Mouse (Mus musculus): ENCODE measurements around the gene Cttn.

The Cttn gene

GRCm38 (mm10) chr7:144470545-144471059, at the start of gene Cttn:
Gene Cttn (minus strand): TSS chr7:144471009.
- CTCF ChIA-PET = no interaction called here

DNA sequence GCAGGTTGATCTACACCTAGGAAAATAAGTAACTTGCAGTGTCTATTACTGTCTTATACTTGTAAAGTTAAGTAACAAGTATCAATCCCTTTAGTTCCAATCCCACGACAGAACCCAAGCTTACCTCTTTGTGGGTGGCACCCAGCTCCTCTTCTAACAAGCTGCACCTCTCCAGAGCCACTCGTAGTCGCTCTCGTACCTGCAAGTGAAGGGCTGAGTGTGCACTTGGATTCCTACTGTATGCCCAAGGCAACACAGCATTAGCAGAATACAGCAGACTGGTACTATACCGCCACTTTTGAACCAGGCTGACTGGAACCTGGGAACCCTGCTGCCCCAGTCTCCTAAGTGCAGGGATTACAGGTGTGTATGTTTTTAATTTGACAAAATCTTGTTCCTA, 49.0 kb upstream of the Cttn start:
- CTCF ChIA-PET = no interaction called here

GRCm38 (mm10) chr7:144516711-144517110, 45.9 kb upstream of the Cttn start:
- CTCF ChIA-PET = no interaction called here

GRCm38 (mm10) chr7:144509090-144509489, 38.3 kb upstream of the Cttn start:
- CTCF ChIA-PET = no interaction called here

DNA sequence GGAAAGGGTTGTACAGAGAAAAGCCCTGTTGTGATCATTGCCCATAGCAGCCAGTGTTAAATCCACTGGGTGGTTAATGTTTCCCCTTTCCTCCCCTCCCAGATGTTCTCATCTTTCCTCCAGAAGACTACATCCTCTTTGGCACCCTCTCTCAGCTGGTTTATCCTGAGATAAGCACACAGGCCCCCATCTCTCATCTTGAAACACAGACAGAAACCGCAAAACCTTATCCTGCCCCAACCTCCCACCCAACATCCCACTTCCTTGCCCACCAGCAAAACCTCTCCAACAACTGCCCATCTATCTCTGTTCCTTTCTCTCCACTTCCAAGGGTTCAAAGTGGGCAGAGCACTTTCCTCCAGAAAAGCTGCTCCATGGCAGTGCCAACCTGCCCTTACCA, 36.0 kb upstream of the Cttn start:
- CTCF ChIA-PET = no interaction called here

DNA sequence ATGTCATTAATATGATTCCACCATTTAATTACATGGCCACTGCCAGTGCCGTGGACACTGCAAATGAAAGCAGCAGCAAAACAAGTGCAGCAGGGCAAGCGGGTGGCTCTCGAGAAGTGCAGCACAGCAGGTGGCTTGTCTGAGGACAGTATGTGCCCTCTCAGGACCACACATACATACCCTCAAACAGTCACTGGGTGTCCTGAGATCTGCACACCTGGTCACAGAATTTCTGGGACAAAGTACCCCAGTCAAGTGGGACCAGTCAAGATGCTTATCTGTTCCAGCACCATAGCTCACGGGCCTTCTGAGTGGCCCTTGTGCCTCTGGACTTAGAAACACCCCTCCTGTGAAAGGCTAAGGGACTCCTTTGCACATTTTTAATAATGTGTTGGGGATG, 33.1 kb upstream of the Cttn start:
- CTCF ChIA-PET = no interaction called here

- CTCF ChIA-PET = no interaction called here
These were observed 22.1 kb upstream of the Cttn start for GRCm38 (mm10) chr7:144492931-144493330.

GRCm38 (mm10) chr7:144490201-144490873, 19.5 kb upstream of the Cttn start:
- CTCF ChIA-PET = no interaction called here

GRCm38 (mm10) chr7:144489067-144489774, 18.4 kb upstream of the Cttn start:
- CTCF ChIA-PET = no interaction called here

DNA sequence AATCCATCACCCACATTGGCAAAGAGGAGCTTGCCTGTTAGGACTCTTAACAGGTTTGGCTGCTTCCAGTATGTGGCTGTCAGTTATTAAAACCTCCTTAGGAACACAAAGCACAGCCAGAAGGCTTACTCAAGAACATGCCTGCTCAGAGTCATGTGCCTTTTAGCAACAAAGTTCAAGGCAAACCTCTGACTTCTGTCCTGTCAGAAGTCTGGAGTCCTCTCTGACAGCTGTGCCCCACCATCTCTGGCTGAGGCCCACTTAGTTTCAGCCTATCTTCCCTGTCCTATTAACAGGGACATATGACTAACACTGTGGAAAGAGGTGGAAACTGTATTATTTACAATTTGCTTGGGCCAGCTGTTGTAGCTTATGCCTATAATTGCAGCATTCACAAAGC, 9.5 kb upstream of the Cttn start:
- CTCF ChIA-PET = no interaction called here

DNA sequence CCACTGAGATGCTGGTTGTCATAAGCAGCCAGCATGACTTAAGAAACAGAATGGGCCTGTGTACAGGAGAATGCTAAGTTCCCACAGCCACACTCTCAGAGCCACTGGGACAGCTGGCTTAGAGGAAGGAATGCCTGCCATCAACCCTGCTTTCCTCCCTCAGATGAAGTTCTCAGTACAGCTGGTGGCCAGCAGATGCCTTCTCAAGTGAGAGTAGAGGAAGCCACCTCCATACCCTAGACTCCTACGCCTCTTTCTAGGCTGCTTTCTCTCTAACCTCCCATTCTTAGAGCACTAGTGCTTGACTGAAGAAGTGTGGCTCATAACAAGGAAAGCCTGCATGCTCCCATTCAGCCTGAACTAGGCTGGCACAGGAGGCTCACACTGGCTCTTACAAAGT, 8.8 kb upstream of the Cttn start:
- CTCF ChIA-PET = no interaction called here

- CTCF ChIA-PET = interaction anchor here (0.7 kb wide), 1 partner anchor 136 kb away, joined by 3 read pairs; no protein-coding TSS in a partner anchor
These were observed 4.9 kb upstream of the Cttn start for GRCm38 (mm10) chr7:144475741-144476140.

GRCm38 (mm10) chr7:144473486-144473885, 2.7 kb upstream of the Cttn start:
- CTCF ChIA-PET = no interaction called here

DNA sequence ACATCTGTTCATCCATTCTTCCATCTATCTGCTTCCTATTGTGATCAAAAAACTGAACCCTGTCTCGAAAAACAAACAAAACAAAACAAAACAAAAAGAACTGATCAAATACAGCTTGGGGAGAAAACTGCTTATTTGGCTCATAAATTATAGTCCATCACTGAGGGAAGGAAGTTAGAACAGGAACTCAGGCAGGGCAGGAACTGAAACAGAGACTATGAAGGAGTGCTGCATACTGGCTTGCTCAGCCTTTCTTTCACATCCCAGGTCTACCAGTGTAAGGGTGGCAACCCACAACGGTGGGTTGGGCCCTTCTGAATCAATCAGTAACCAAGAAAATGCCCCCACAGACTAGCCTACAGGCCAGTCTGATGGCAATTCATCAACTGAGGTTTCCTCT, 294 bp upstream of the Cttn start:
- CTCF ChIA-PET = no interaction called here

DNA sequence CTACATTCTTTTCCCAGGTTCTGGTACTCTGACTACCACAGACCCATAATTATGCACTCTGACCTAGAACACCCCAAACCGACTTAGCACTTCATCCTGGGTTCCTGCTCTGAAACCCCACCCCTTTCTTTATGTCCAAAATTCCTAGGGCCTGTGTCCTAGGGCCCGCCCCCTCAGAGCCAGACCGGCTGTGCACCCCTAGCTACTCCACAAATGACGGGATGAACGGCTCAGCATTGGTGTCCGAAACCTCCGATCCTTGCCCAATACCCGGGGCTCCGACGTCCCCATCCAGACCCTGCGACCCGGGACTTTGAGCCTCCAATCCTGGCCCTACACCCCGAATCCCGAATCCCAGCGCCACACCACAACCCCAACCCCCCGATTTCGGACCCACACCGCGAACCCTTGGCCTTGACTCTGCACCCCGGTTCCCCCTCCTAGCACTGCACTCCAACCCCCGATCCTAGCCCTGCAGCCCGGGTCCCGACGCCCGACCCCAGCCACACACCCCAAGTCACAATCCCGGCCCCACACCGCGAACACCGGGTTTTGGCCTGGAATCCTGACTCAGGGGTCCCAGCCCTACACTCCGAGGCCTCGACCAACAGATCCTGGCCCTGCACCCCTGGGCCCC, 783 bp downstream of the Cttn start:
- CTCF ChIA-PET = no interaction called here

- CTCF ChIA-PET = no interaction called here
These were observed 1.6 kb downstream of the Cttn start for GRCm38 (mm10) chr7:144469181-144469641.

- CTCF ChIA-PET = no interaction called here
These were observed 2.1 kb downstream of the Cttn start for GRCm38 (mm10) chr7:144468741-144469140.

DNA sequence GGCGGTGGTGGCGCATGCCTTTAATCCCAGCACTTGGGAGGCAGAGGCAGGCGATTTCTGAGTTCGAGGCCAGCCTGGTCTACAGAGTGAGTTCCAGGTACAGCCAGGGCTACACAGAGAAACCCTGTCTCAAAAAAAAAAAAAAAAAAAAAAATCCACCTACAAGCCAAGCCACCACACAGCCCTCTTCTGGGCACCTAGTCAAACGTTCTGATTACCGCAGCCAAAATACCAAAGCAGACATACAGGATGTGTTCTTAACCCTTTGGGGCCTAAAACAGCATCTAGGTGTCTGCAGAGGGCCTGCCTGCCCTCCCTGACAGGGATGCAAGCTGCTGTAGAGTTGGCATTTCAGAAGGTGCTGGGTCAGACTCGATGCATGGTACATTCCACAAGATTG, 8.2 kb downstream of the Cttn start:
- CTCF ChIA-PET = no interaction called here

DNA sequence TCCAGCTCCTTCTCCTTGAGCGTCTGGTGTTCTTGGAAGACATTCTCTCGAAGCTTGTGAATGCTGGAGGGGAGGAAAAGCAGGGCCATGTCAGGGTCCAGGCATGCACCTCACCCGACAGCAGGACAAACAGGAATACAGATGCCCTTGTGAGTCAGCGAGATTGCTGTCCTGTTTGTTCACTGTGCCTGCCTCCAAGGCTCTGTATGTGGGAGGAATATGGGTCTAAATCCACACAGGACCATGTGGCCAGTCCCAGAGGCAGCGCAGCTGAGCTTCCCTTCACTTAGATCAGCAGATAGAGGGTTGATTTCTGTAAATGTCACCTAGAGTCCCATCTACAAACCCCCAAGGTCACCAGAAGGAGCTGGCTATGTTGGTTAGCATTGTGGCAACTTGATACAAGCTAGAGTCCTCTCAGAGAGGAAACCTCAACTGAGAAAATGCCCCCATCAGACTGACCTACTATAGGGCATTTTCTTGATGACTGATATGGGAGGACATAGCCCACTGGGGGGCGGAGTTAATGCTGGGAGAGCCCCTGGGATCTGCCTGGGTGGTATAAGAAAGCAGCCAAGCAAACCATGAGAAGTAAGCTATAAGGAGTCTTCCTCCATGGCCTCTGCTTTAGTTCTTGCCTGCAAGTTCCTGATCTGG, 9.4 kb downstream of the Cttn start:
- CTCF ChIA-PET = no interaction called here

DNA sequence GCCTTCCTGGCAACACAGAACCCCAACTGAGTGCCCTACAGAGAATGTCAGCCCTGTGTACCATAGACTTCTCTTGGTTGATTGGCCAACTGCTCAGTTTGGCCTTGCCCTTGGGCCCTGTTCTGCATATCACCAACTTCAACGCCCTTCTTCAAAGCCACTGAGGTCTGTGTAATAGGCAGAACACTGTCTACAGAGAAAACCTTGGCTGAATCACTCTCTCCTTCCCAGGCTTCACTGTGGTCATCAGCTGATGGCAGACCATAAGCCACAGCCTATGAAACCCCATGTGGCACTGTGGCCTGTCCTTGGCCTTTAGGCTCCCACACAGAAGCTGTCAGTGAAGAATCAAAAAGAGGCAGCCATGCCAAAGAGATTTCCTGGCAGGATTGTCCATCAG, 11.9 kb downstream of the Cttn start:
- CTCF ChIA-PET = no interaction called here

- CTCF ChIA-PET = no interaction called here
These were observed 20.1 kb downstream of the Cttn start for GRCm38 (mm10) chr7:144450661-144451060.

All from spleen, embryonic (tissue).